ENCODE assay signal across 10 mouse cellular contexts in the genomic region with DNA sequence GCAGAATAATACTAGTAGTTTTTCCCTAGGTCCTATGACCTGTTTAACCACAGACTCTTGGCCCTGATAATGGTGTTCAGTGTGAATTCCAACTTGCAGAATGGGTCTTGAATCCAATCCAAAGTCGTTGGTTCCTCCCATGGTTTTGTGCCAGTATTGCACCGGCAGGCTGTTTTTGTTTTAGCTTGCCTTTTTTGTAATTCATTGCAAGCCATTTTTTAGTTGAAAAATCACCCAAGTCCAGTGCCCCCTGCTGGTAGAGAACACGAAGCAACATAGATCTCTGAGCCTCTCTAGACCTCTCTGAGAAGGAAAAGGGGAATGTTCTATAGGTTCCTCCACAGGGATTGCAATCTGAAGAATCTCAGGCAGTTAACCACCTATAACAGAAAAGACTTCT. TPM values are rescaled to one million over a fixed set of nuclear protein-coding genes. Genes with fewer than 3 reads are reported as not detected.
A peak's percentile ranks its signal among the peaks of the same experiment; 100 is the strongest.
DNase-seq lines count a peak whose midpoint lies in the region; ATAC-seq and TF ChIP-seq lines count a peak whose summit lies in the region.
"Had no signal": no experiment of that assay in that cellular context is flagged by ENCODE, and none has a peak within 500 bp of the region (broad histone marks: within the 10 kb centered on the region; RNA-seq: fewer than 3 reads in every experiment).

No protein-coding gene starts in this region.

- H3K36me3 ChIP-seq in hindbrain, postnatal 0 days (ENCODE audit: insufficient read depth, low read length): no peaks in the 10 kb centered on the region
- H3K36me3 ChIP-seq in hindbrain, embryonic 16.5 days (ENCODE audit: control insufficient read depth, insufficient read depth, low read length): no peaks in the 10 kb centered on the region
- H3K36me3 ChIP-seq in G1E (replicated peaks): no peaks in the 10 kb centered on the region
- no peaks in the 10 kb centered on the region for H3K36me3 ChIP-seq in heart, embryonic 11.5 days (ENCODE audit: control insufficient read depth, insufficient read depth, low read length)

- TF ChIP-seq CTCF in hindbrain, postnatal 0 days (IDR thresholded peaks at IDR 0.05; ENCODE audit: low read depth): peak; percentile 35; the same call in 1 of the 2 replicates
- 0 out of 2 replicates have a peak, but pooled peaks have one; percentile 13 for TF ChIP-seq CTCF in G1E (IDR thresholded peaks at IDR 0.05; ENCODE audit: low read depth, low read length)

- peak; percentile 12 for DNase-seq in hindbrain, postnatal 0 days (ENCODE audit: low spot score)
- DNase-seq in 416B (ENCODE audit: low read depth) (peak; percentile 47), G1E (ENCODE audit: low spot score) (no peak)
- peak; percentile 70 for DNase-seq in induced T-regulatory cell, adult 2 months (ENCODE audit: low read depth)
- no peak for DNase-seq in frontal cortex, postnatal 10 days (ENCODE audit: low spot score in 2 of 2)
- DNase-seq in right cerebral cortex, postnatal 10 days (ENCODE audit: low spot score in 2 of 2): no peak

- H3K27me3 ChIP-seq in hindbrain, postnatal 0 days (ENCODE audit: insufficient read depth, low read length): no peaks in the 10 kb centered on the region
- H3K27me3 ChIP-seq in hindbrain, embryonic 16.5 days (replicated peaks; ENCODE audit: control insufficient read depth, insufficient read depth, low read length): no peaks in the 10 kb centered on the region
- H3K27me3 ChIP-seq in G1E (ENCODE audit: insufficient read depth, low read length): peaks cover 4% of the 10 kb centered on the region; the same call in 1 of the 2 replicates
- H3K27me3 ChIP-seq in heart, embryonic 11.5 days (ENCODE audit: control insufficient read depth, insufficient read depth, low read length): no peaks in the 10 kb centered on the region

- H3K4me3 ChIP-seq in hindbrain, postnatal 0 days (ENCODE audit: low read length): no peak overlapping the region
- H3K4me3 ChIP-seq in hindbrain, embryonic 16.5 days (ENCODE audit: low read length): no peak overlapping the region
- H3K4me3 ChIP-seq in G1E (ENCODE audit: low read depth, low read length): no peak overlapping the region
- H3K4me3 ChIP-seq in heart, embryonic 11.5 days (ENCODE audit: low read depth, low read length): no peak overlapping the region

- H3K27ac ChIP-seq in hindbrain, postnatal 0 days: no peak overlapping the region
- no peak overlapping the region for H3K27ac ChIP-seq in hindbrain, embryonic 16.5 days (ENCODE audit: low read depth, low read length)
- H3K27ac ChIP-seq in heart, embryonic 11.5 days (ENCODE audit: low read depth, low read length): no peak overlapping the region

- 30% methylated on average over 3 of the region's 3 CpGs for WGBS in hindbrain, postnatal 0 days
- 34% methylated on average over 3 of the region's 3 CpGs for WGBS in hindbrain, embryonic 16.5 days
- 38% methylated on average over 3 of the region's 3 CpGs for WGBS in heart, embryonic 11.5 days (ENCODE audit: insufficient replicate concordance)

- no peaks in the 10 kb centered on the region for H3K4me1 ChIP-seq in hindbrain, postnatal 0 days (ENCODE audit: insufficient read depth, low read length)
- H3K4me1 ChIP-seq in hindbrain, embryonic 16.5 days (ENCODE audit: control insufficient read depth, insufficient read depth, low read depth, low read length): no peaks in the 10 kb centered on the region
- H3K4me1 ChIP-seq in G1E (ENCODE audit: insufficient read depth, low read depth, low read length): no peaks in the 10 kb centered on the region
- H3K4me1 ChIP-seq in heart, embryonic 11.5 days (ENCODE audit: control insufficient read depth, insufficient read depth, low read length): no peaks in the 10 kb centered on the region

- H3K9ac ChIP-seq in hindbrain, postnatal 0 days (replicated peaks; ENCODE audit: low read length): no peak overlapping the region
- no peak overlapping the region for H3K9ac ChIP-seq in hindbrain, embryonic 16.5 days (ENCODE audit: low read depth, low read length)
- no peak overlapping the region for H3K9ac ChIP-seq in heart, embryonic 11.5 days (ENCODE audit: low read depth, low read length)

- H3K9me3 ChIP-seq in hindbrain, postnatal 0 days (ENCODE audit: low read length): no peaks in the 10 kb centered on the region
- H3K9me3 ChIP-seq in hindbrain, embryonic 16.5 days (ENCODE audit: control insufficient read depth, low read length): no peaks in the 10 kb centered on the region
- no peaks in the 10 kb centered on the region for H3K9me3 ChIP-seq in G1E (replicated peaks)
- H3K9me3 ChIP-seq in heart, embryonic 11.5 days (replicated peaks; ENCODE audit: control insufficient read depth, low read length): no peaks in the 10 kb centered on the region

- no peak for ATAC-seq in hindbrain, postnatal 0 days
- ATAC-seq in hindbrain, embryonic 16.5 days: no peak
- ATAC-seq in G1E (ENCODE audit: extremely low read depth, insufficient number of reproducible peaks, low FRiP score, poor library complexity, severe bottlenecking): no peak
- ATAC-seq in heart, embryonic 11.5 days (replicated peaks; ENCODE audit: insufficient number of reproducible peaks, low FRiP score, low TSS enrichment): no peak

- no peak overlapping the region for H3K4me2 ChIP-seq in hindbrain, postnatal 0 days (ENCODE audit: low read depth, low read length)
- no peak overlapping the region for H3K4me2 ChIP-seq in hindbrain, embryonic 16.5 days (ENCODE audit: low read length)
- no peak overlapping the region for H3K4me2 ChIP-seq in heart, embryonic 11.5 days

RNA-seq across cellular contexts. Expression of a gene that starts 17.7 kb away (rescaled TPM):
- not detected in 2 replicates for total RNA-seq in hindbrain, postnatal 0 days (2014; rRNA removed)
- not detected in 2 replicates for polyA plus RNA-seq in hindbrain, postnatal 0 days (2015; fragmentation: Nextera tagmentation; extraction: Ambion mirVana)
- polyA plus RNA-seq in hindbrain, embryonic 16.5 days (2015; fragmentation: Nextera tagmentation; extraction: Ambion mirVana): not detected in 2 replicates
- not detected in 2 replicates for total RNA-seq in G1E (2014; fragmentation: Nextera tagmentation)
- 0.22 TPM in 1 of 2 replicates, not detected in the other for total RNA-seq in G1E (2017)
- not detected in 2 replicates for polyA plus RNA-seq in G1E (2012)
- 0.08 and 0.14 TPM in 2 replicates for polyA plus RNA-seq in heart, embryonic 11.5 days (2014; fragmentation: Nextera tagmentation; extraction: Ambion mirVana)
- polyA plus RNA-seq: embryonic facial prominence, embryonic 14.5 days; limb, embryonic 11.5 days had no signal

RNA-seq across cellular contexts. Expression of a gene that starts 39.3 kb away (rescaled TPM):
- 0.42 TPM in 1 of 2 replicates, not detected in the other for total RNA-seq in hindbrain, postnatal 0 days (2014; rRNA removed)
- polyA plus RNA-seq in hindbrain, postnatal 0 days (2015; fragmentation: Nextera tagmentation; extraction: Ambion mirVana): 0.06 and 0.11 TPM in 2 replicates
- not detected in 2 replicates for polyA plus RNA-seq in hindbrain, embryonic 16.5 days (2015; fragmentation: Nextera tagmentation; extraction: Ambion mirVana)
- total RNA-seq in G1E (2014; fragmentation: Nextera tagmentation) (not detected in 2 replicates), G1E (2017) (0.11 and 0.12 TPM in 2 replicates)
- polyA plus RNA-seq in G1E (2012): not detected in 2 replicates
- polyA plus RNA-seq in heart, embryonic 11.5 days (2014; fragmentation: Nextera tagmentation; extraction: Ambion mirVana): not detected in 2 replicates
- polyA plus RNA-seq: limb, embryonic 11.5 days had no signal

Comparison
In these comparisons a context has a peak if more than half of its experiments do, and no peak if none do; other contexts are left out.
1. DNase-seq: peak in hindbrain, postnatal 0 days (single experiment), 416B (single experiment) and induced T-regulatory cell, adult 2 months (single experiment); none in G1E (single experiment), frontal cortex, postnatal 10 days (0 of 2) and right cerebral cortex, postnatal 10 days (0 of 2).